Mouse (Mus musculus) gastrocnemius, adult 18-20 months (tissue): ENCODE data around the gene Dnajb6. TPM values are rescaled to one million over a fixed set of nuclear protein-coding genes. Genes with fewer than 3 reads are reported as not detected.

Source experiments
- DNase-seq: peaks from one replicate; pipeline ENCODE4 v3.0.0; 2021; ENCODE audit warnings: low spot score
- total RNA-seq, 2 experiments: library from RNA; stranded (reverse); gene quantifications; 2 replicates each; pipeline ENCODE4 v1.2.3; 2021

Dnajb6 gene
- total RNA-seq, 2 experiments from 2014 or later, result 76.6 to 88.0 TPM

GRCm38 (mm10) chr5:29845038-29845437 is 109.5 kb downstream of the Dnajb6 start:
- DNase-seq, result no peak

GRCm38 (mm10) chr5:29847494-29847893 is 112.0 kb downstream of the Dnajb6 start:
- DNase-seq, result no peak

- no peak for DNase-seq
Measured at GRCm38 (mm10) chr5:29848091-29848490, 112.6 kb downstream of the Dnajb6 start.

- DNase-seq, result no peak
Measured at GRCm38 (mm10) chr5:29852376-29852775, 116.9 kb downstream of the Dnajb6 start.

- no peak for DNase-seq
Measured at GRCm38 (mm10) chr5:29853035-29853434, 117.5 kb downstream of the Dnajb6 start.

- no peak for DNase-seq
Measured at GRCm38 (mm10) chr5:29854376-29854775, 118.9 kb downstream of the Dnajb6 start.

- no peak for DNase-seq
Measured at GRCm38 (mm10) chr5:29854971-29855370, 119.5 kb downstream of the Dnajb6 start.

- DNase-seq, result no peak
Measured at GRCm38 (mm10) chr5:29861522-29861921, 126.0 kb downstream of the Dnajb6 start.

- no peak for DNase-seq
Measured at GRCm38 (mm10) chr5:29862388-29862787, 126.9 kb downstream of the Dnajb6 start.

GRCm38 (mm10) chr5:29864291-29864737 is 128.8 kb downstream of the Dnajb6 start:
- peak; percentile 61 for DNase-seq

- DNase-seq, result no peak
Measured at GRCm38 (mm10) chr5:29864994-29865393, 129.5 kb downstream of the Dnajb6 start.

Other genes starting within 250 kb of the Dnajb6 start
- 10 to 100 TPM; 34.5 to 36.5 TPM for gene Ube3c, start 166.4 kb upstream of the Dnajb6 start, total RNA-seq
- gene Gm5129, start 248 bp downstream of the Dnajb6 start, total RNA-seq, result 1 to 10 TPM in 1 of 2 experiments, not detected in 1; 1.1 TPM